ENCODE assay signal across 9 mouse cellular contexts in genomic region chr5:106926369-106926686, GRCm38 (mm10). TPM values are rescaled to one million over a fixed set of nuclear protein-coding genes. Genes with fewer than 3 reads are reported as not detected.
DNase-seq lines count a peak whose midpoint lies in the region; ATAC-seq lines count a peak whose summit lies in the region.
"Had no signal": no experiment of that assay in that cellular context is flagged by ENCODE, and none has a peak within 500 bp of the region (broad histone marks: within the 10 kb centered on the region; RNA-seq: fewer than 3 reads in every experiment).

No protein-coding gene starts in this region.

- no peak for ATAC-seq in erythroblast, adult 5-6 weeks (replicated peaks; ENCODE audit: low FRiP score, poor library complexity, severe bottlenecking)
- ATAC-seq in neural tube, embryonic 11.5 days (ENCODE audit: insufficient read depth, low FRiP score, low TSS enrichment): no peak; the same call in 1 of the 2 replicates
- no peak for ATAC-seq in limb, embryonic 15.5 days (ENCODE audit: insufficient number of reproducible peaks, low FRiP score, low TSS enrichment, low read depth)

- H3K27ac ChIP-seq in neural tube, embryonic 11.5 days (ENCODE audit: low read depth, low read length): peak overlapping the region; percentile 70
- H3K27ac ChIP-seq in limb, embryonic 15.5 days: no peak overlapping the region

- H3K4me3 ChIP-seq in erythroblast, embryonic 14.5 days (replicated peaks): peak overlapping the region; percentile 70
- H3K4me3 ChIP-seq in neural tube, embryonic 11.5 days (ENCODE audit: low read depth, low read length): peak overlapping the region; percentile 61
- H3K4me3 ChIP-seq in limb, embryonic 15.5 days: peak overlapping the region; percentile 57

- intact Hi-C loops in gastrocnemius, postnatal 14 days (cut with DNase I; ENCODE audit: low total_unique reads): no loop called here

- no peaks in the 10 kb centered on the region for H3K9me3 ChIP-seq in erythroblast, embryonic 14.5 days (ENCODE audit: control insufficient read depth, low read length)
- H3K9me3 ChIP-seq in neural tube, embryonic 11.5 days (ENCODE audit: control insufficient read depth, low read length): no peaks in the 10 kb centered on the region
- H3K9me3 ChIP-seq in limb, embryonic 15.5 days: no peaks in the 10 kb centered on the region; the same call in 1 of the 2 replicates

- peak overlapping the region; percentile 82 for H3K9ac ChIP-seq in neural tube, embryonic 11.5 days (ENCODE audit: low read length)
- H3K9ac ChIP-seq in limb, embryonic 15.5 days: peak overlapping the region; percentile 39; the same call in 1 of the 2 replicates

- 26% methylated on average over 4 of the region's 4 CpGs for WGBS in neural tube, embryonic 11.5 days
- WGBS in limb, embryonic 15.5 days: 29% methylated on average over 4 of the region's 4 CpGs

- peaks cover 24% of the 10 kb centered on the region for H3K4me1 ChIP-seq in erythroblast, embryonic 14.5 days (ENCODE audit: control insufficient read depth)
- H3K4me1 ChIP-seq in neural tube, embryonic 11.5 days (ENCODE audit: control insufficient read depth, insufficient read depth, low read length): no peaks in the 10 kb centered on the region
- peaks cover 13% of the 10 kb centered on the region; the same call in 1 of the 2 replicates for H3K4me1 ChIP-seq in limb, embryonic 15.5 days

- peak overlapping the region; percentile 74 for H3K4me2 ChIP-seq in neural tube, embryonic 11.5 days (ENCODE audit: low read depth)
- peak overlapping the region; percentile 77 for H3K4me2 ChIP-seq in limb, embryonic 15.5 days

- no peaks in the 10 kb centered on the region for H3K27me3 ChIP-seq in erythroblast, embryonic 14.5 days (ENCODE audit: control insufficient read depth)
- no peaks in the 10 kb centered on the region for H3K27me3 ChIP-seq in neural tube, embryonic 11.5 days (ENCODE audit: control insufficient read depth, insufficient read depth, low read length)
- H3K27me3 ChIP-seq in limb, embryonic 15.5 days: no peaks in the 10 kb centered on the region

- no peaks in the 10 kb centered on the region for H3K36me3 ChIP-seq in erythroblast, embryonic 14.5 days (ENCODE audit: control insufficient read depth)
- no peaks in the 10 kb centered on the region for H3K36me3 ChIP-seq in neural tube, embryonic 11.5 days (ENCODE audit: control insufficient read depth, insufficient read depth, low read length)
- H3K36me3 ChIP-seq in limb, embryonic 15.5 days: no peaks in the 10 kb centered on the region

- DNase-seq in neural tube, embryonic 11.5 days (ENCODE audit: low spot score): no peak
- DNase-seq in neural tube, embryonic 10.5 days (ENCODE audit: extremely low spot score, low spot score): no peak
- DNase-seq in telencephalon, adult 2 months (ENCODE audit: low read depth, low spot score): peak; percentile 13
- DNase-seq in gastrocnemius, postnatal 14 days: no peak
- DNase-seq in spleen, adult 12 weeks (ENCODE audit: low spot score): no peak

RNA-seq across cellular contexts. Expression of gene Hfm1, which starts 0.2 kb away (rescaled TPM):
- polyA plus RNA-seq in erythroblast, embryonic 14.5 days (2012): not detected in 2 replicates
- not detected in 2 replicates for total RNA-seq in erythroblast, adult 5-6 weeks (2015; ENCODE audit: low replicate concordance)
- total RNA-seq in erythroblast, adult 5-6 weeks (2017; ENCODE audit: low replicate concordance): 0.60 TPM in 1 of 2 replicates, not detected in the other
- polyA plus RNA-seq in neural tube, embryonic 11.5 days (2014; fragmentation: Nextera tagmentation; extraction: Ambion mirVana): 3.8 and 4.7 TPM in 2 replicates
- polyA plus RNA-seq in limb, embryonic 15.5 days (2015; fragmentation: Nextera tagmentation; extraction: Ambion mirVana): 0.73 TPM in 2 replicates
- total RNA-seq in gastrocnemius, postnatal 14 days (2021): not detected
- polyA plus RNA-seq: C2C12 had no signal

RNA-seq across cellular contexts. Expression of gene Cdc7, which starts 37.8 kb away (rescaled TPM):
- polyA plus RNA-seq in erythroblast, embryonic 14.5 days (2012): 0.28 and 0.84 TPM in 2 replicates
- 11.0 and 18.8 TPM in 2 replicates for total RNA-seq in erythroblast, adult 5-6 weeks (2015; ENCODE audit: low replicate concordance)
- total RNA-seq in erythroblast, adult 5-6 weeks (2017; ENCODE audit: low replicate concordance): 10.3 and 10.5 TPM in 2 replicates
- polyA plus RNA-seq in neural tube, embryonic 11.5 days (2014; fragmentation: Nextera tagmentation; extraction: Ambion mirVana): 49.6 and 59.7 TPM in 2 replicates
- polyA plus RNA-seq in limb, embryonic 15.5 days (2015; fragmentation: Nextera tagmentation; extraction: Ambion mirVana): 38.7 and 38.9 TPM in 2 replicates
- under 1 TPM; 0.88 to 1.00 TPM for total RNA-seq in gastrocnemius, postnatal 14 days (2021)

Comparison
In these comparisons a context has a peak if more than half of its experiments do, and no peak if none do; other contexts are left out.
1. RNA of gene Cdc7, which starts 37.8 kb away (polyA plus RNA-seq): 49.6 to 59.7 TPM in neural tube, embryonic 11.5 days and 38.7 to 38.9 TPM in limb, embryonic 15.5 days; 0.28 to 0.84 TPM in erythroblast, embryonic 14.5 days; every median in the first group is over 10 times any median in the second.
2. Peak in every context shown above with its lines, with median percentiles within 50 percentile points of each other: H3K4me3 ChIP-seq.